Comparison of ENCODE assay signal across 28 mouse cellular contexts in the genomic region with DNA sequence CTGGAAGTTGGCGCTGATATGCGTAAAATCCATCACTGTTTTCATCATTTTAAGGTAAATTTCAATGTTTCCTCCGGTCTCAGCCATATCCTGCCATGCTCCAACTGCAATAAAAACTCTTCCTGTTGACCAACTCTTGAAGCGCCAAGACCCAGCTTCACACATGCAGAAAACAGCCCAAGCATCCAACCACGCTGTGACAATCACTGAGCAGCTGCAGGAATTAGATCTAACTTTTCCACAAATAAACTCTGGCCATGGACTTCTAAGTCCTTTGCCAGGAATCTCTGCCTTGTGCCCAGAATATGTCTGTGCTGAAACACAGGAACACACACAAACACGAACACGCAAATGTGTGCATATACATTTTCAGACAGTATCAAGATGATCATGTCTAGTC.
"Had no signal": no experiment of that assay in that cellular context is flagged by ENCODE, and none has a peak within 500 bp of the region (broad histone marks: within the 10 kb centered on the region; RNA-seq: fewer than 3 reads in every experiment).

No protein-coding gene starts in this region.

- ATAC-seq: forebrain, embryonic 13.5 days; forebrain, embryonic 14.5 days; forebrain, embryonic 15.5 days; forebrain, embryonic 16.5 days; forebrain, postnatal 0 days had no signal

- H3K36me3 ChIP-seq: embryonic facial prominence, embryonic 10.5 days; embryonic facial prominence, embryonic 12.5 days; embryonic facial prominence, embryonic 13.5 days; embryonic facial prominence, embryonic 15.5 days; forebrain, embryonic 10.5 days; forebrain, embryonic 12.5 days; forebrain, embryonic 15.5 days had no signal

- H3K4me2 ChIP-seq: embryonic facial prominence, embryonic 12.5 days; embryonic facial prominence, embryonic 13.5 days; embryonic facial prominence, embryonic 15.5 days; forebrain, embryonic 12.5 days; forebrain, embryonic 13.5 days; forebrain, embryonic 15.5 days had no signal

- H3K4me1 ChIP-seq: embryonic facial prominence, embryonic 10.5 days; embryonic facial prominence, embryonic 12.5 days; embryonic facial prominence, embryonic 15.5 days; forebrain, embryonic 10.5 days; forebrain, embryonic 12.5 days; forebrain, embryonic 13.5 days; forebrain, embryonic 15.5 days had no signal

- H3K9ac ChIP-seq: embryonic facial prominence, embryonic 12.5 days; embryonic facial prominence, embryonic 13.5 days; embryonic facial prominence, embryonic 15.5 days; forebrain, embryonic 12.5 days; forebrain, embryonic 13.5 days; forebrain, embryonic 15.5 days; forebrain, postnatal 0 days had no signal

- H3K27me3 ChIP-seq: embryonic facial prominence, embryonic 12.5 days; embryonic facial prominence, embryonic 13.5 days; embryonic facial prominence, embryonic 15.5 days; forebrain, embryonic 12.5 days; forebrain, embryonic 13.5 days; forebrain, embryonic 15.5 days had no signal

- DNase-seq: cerebellum, adult 2 months; cerebellum, adult 8-10 months; cerebellum, adult 9-10 months; cerebellum, adult 9-11 months; cerebellum, postnatal 10 days; cerebellum, postnatal 14 days; cerebellum, postnatal 25 days; cerebellum, postnatal 36 days; embryo, embryonic 11 days; forebrain, postnatal 0 days; gastrocnemius, adult 2 months; gastrocnemius, postnatal 10 days; gastrocnemius, postnatal 14 days; gastrocnemius, postnatal 25 days; gastrocnemius, postnatal 36 days; heart, adult 18-20 months; heart, adult 2 months had no signal

- H3K4me3 ChIP-seq: embryonic facial prominence, embryonic 10.5 days; embryonic facial prominence, embryonic 12.5 days; embryonic facial prominence, embryonic 13.5 days; embryonic facial prominence, embryonic 15.5 days; erythroblast, embryonic 14.5 days; forebrain, embryonic 10.5 days; forebrain, embryonic 12.5 days; forebrain, embryonic 13.5 days; forebrain, embryonic 15.5 days; gastrocnemius, adult 2 months; heart, adult 2 months had no signal

- H3K27ac ChIP-seq: embryonic facial prominence, embryonic 10.5 days; embryonic facial prominence, embryonic 12.5 days; embryonic facial prominence, embryonic 13.5 days; embryonic facial prominence, embryonic 15.5 days; forebrain, embryonic 10.5 days; forebrain, embryonic 12.5 days; forebrain, embryonic 13.5 days; forebrain, embryonic 15.5 days; gastrocnemius, adult 2 months; heart, adult 2 months had no signal

- H3K9me3 ChIP-seq: embryonic facial prominence, embryonic 10.5 days; embryonic facial prominence, embryonic 12.5 days; embryonic facial prominence, embryonic 13.5 days; embryonic facial prominence, embryonic 15.5 days; forebrain, embryonic 10.5 days; forebrain, embryonic 12.5 days; forebrain, embryonic 13.5 days; forebrain, embryonic 15.5 days had no signal
